Comparison of ENCODE assay signal across 22 mouse cellular contexts in the genomic region with DNA sequence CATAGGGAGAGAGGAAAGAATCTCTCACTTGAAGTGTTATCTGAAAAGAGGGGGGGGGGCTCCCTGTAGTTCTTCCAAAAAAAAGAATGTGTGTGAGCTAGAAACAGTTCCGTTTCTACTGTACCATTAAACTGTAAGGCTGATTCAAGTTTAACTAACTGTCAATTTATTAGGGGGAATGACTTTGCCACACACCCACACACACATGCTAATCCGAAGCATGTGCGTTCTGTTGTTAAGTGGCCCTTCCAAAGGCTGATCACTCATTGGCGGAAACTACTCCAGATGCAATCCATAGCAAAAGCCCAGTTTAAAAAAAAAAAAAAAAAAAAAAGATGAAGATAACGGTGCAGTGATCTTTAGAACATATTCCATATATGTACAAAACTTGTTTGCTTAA. TPM values are rescaled to one million over a fixed set of nuclear protein-coding genes. Genes with fewer than 3 reads are reported as not detected.
DNase-seq lines count a peak whose midpoint lies in the region; ATAC-seq and TF ChIP-seq lines count a peak whose summit lies in the region.
"Had no signal": no experiment of that assay in that cellular context is flagged by ENCODE, and none has a peak within 500 bp of the region (broad histone marks: within the 10 kb centered on the region; RNA-seq: fewer than 3 reads in every experiment).

No protein-coding gene starts in this region.

- ATAC-seq in heart, embryonic 13.5 days (ENCODE audit: extremely low read depth, insufficient number of reproducible peaks, low FRiP score, low TSS enrichment) = no peak
- ATAC-seq in lung, embryonic 14.5 days (ENCODE audit: insufficient read depth) = peak; percentile 75; the same call in 1 of the 2 replicates
- ATAC-seq in embryonic facial prominence, embryonic 12.5 days (ENCODE audit: insufficient number of reproducible peaks, insufficient read depth, low FRiP score, low TSS enrichment) = no peak
- 0 out of 2 replicates have a peak, but pooled peaks have one; percentile 35 for ATAC-seq in limb, embryonic 15.5 days (ENCODE audit: insufficient number of reproducible peaks, low FRiP score, low TSS enrichment, low read depth)
- ATAC-seq: forebrain, postnatal 0 days; intestine, embryonic 16.5 days; midbrain, embryonic 16.5 days had no signal

- 38% methylated on average over 5 of the region's 5 CpGs for WGBS in heart, embryonic 13.5 days
- 47% methylated on average over 5 of the region's 5 CpGs for WGBS in lung, embryonic 14.5 days
- 47% methylated on average over 5 of the region's 5 CpGs for WGBS in embryonic facial prominence, embryonic 12.5 days
- WGBS in limb, embryonic 15.5 days = 38% methylated on average over 5 of the region's 5 CpGs

- no peaks in the 10 kb centered on the region for H3K27me3 ChIP-seq in heart, embryonic 13.5 days (replicated peaks)
- H3K27me3 ChIP-seq in lung, embryonic 14.5 days (ENCODE audit: insufficient read depth, low read length) = no peaks in the 10 kb centered on the region
- no peaks in the 10 kb centered on the region for H3K27me3 ChIP-seq in embryonic facial prominence, embryonic 12.5 days
- no peaks in the 10 kb centered on the region for H3K27me3 ChIP-seq in limb, embryonic 15.5 days
- H3K27me3 ChIP-seq: neural tube, embryonic 13.5 days had no signal

- no peaks in the 10 kb centered on the region for H3K36me3 ChIP-seq in heart, embryonic 13.5 days
- no peaks in the 10 kb centered on the region for H3K36me3 ChIP-seq in lung, embryonic 14.5 days (ENCODE audit: insufficient read depth)
- H3K36me3 ChIP-seq in embryonic facial prominence, embryonic 12.5 days = no peaks in the 10 kb centered on the region
- no peaks in the 10 kb centered on the region for H3K36me3 ChIP-seq in limb, embryonic 15.5 days
- H3K36me3 ChIP-seq: neural tube, embryonic 13.5 days had no signal

- no peak overlapping the region for H3K9ac ChIP-seq in heart, embryonic 13.5 days
- H3K9ac ChIP-seq in lung, embryonic 14.5 days = no peak overlapping the region
- H3K9ac ChIP-seq in embryonic facial prominence, embryonic 12.5 days = no peak overlapping the region
- no peak overlapping the region for H3K9ac ChIP-seq in limb, embryonic 15.5 days
- H3K9ac ChIP-seq: forebrain, postnatal 0 days; neural tube, embryonic 13.5 days had no signal

- peaks cover 34% of the 10 kb centered on the region for H3K4me1 ChIP-seq in heart, embryonic 13.5 days
- H3K4me1 ChIP-seq in lung, embryonic 14.5 days (ENCODE audit: insufficient read depth) = 0 out of 2 replicates have a peak, but pooled peaks cover 3% of the 10 kb centered on the region
- peaks cover 25% of the 10 kb centered on the region for H3K4me1 ChIP-seq in embryonic facial prominence, embryonic 12.5 days
- H3K4me1 ChIP-seq in limb, embryonic 15.5 days = peaks cover 10% of the 10 kb centered on the region
- H3K4me1 ChIP-seq: neural tube, embryonic 13.5 days had no signal

- TF ChIP-seq CTCF in lung, embryonic 14.5 days (IDR thresholded peaks at IDR 0.05; ENCODE audit: low read depth) = no peak

- H3K4me3 ChIP-seq in heart, embryonic 13.5 days = no peak overlapping the region
- H3K4me3 ChIP-seq in lung, embryonic 14.5 days (ENCODE audit: low read depth, low read length) = no peak overlapping the region
- H3K4me3 ChIP-seq in embryonic facial prominence, embryonic 12.5 days = no peak overlapping the region
- H3K4me3 ChIP-seq in limb, embryonic 15.5 days = no peak overlapping the region
- H3K4me3 ChIP-seq: erythroblast, embryonic 14.5 days; left cerebral cortex, adult 2 months; neural tube, embryonic 13.5 days had no signal

- no peak for DNase-seq in heart, adult 9 months (ENCODE audit: low spot score in 2 of 2)
- peak; percentile 52 for DNase-seq in lung, embryonic 14.5 days
- no peak for DNase-seq in lung, adult 18-20 months
- DNase-seq in urinary bladder, adult 18-20 months (ENCODE audit: low spot score in 2 of 2) = no peak
- DNase-seq in natural killer cell, adult 2 months (ENCODE audit: low spot score in 2 of 2) = no peak
- DNase-seq: adrenal gland, postnatal 10 days; B cell, adult 2 months; cerebellum, postnatal 25 days; forebrain, postnatal 0 days; gastrocnemius, postnatal 14 days; right cerebral cortex, postnatal 4 days; thymus, postnatal 14 days had no signal

- no peaks in the 10 kb centered on the region for H3K9me3 ChIP-seq in heart, embryonic 13.5 days
- no peaks in the 10 kb centered on the region for H3K9me3 ChIP-seq in lung, embryonic 14.5 days (ENCODE audit: low read depth, low read length)
- H3K9me3 ChIP-seq in embryonic facial prominence, embryonic 12.5 days = no peaks in the 10 kb centered on the region
- H3K9me3 ChIP-seq in limb, embryonic 15.5 days = no peaks in the 10 kb centered on the region
- H3K9me3 ChIP-seq: neural tube, embryonic 13.5 days had no signal

- H3K4me2 ChIP-seq in heart, embryonic 13.5 days = peak overlapping the region; percentile 45
- H3K4me2 ChIP-seq in lung, embryonic 14.5 days = no peak overlapping the region
- peak overlapping the region; percentile 26 for H3K4me2 ChIP-seq in embryonic facial prominence, embryonic 12.5 days (replicated peaks)
- H3K4me2 ChIP-seq in limb, embryonic 15.5 days = peak overlapping the region; percentile 36; the same call in 1 of the 2 replicates
- H3K4me2 ChIP-seq: liver, embryonic 11.5 days; neural tube, embryonic 13.5 days had no signal

- peak overlapping the region; percentile 56; the same call in 1 of the 2 replicates for H3K27ac ChIP-seq in heart, embryonic 13.5 days (replicated peaks)
- H3K27ac ChIP-seq in lung, embryonic 14.5 days (ENCODE audit: low read depth) = peak overlapping the region; percentile 61
- H3K27ac ChIP-seq in embryonic facial prominence, embryonic 12.5 days = peak overlapping the region; percentile 47
- peak overlapping the region; percentile 88 for H3K27ac ChIP-seq in limb, embryonic 15.5 days
- H3K27ac ChIP-seq: left cerebral cortex, adult 2 months; macrophage; neural tube, embryonic 13.5 days had no signal

RNA-seq across cellular contexts. Expression of a gene that starts 42.1 kb away (rescaled TPM):
- 9.5 and 10.8 TPM in 2 replicates for polyA plus RNA-seq in heart, embryonic 13.5 days (2015; fragmentation: Nextera tagmentation; extraction: Ambion mirVana)
- 23.6 and 24.7 TPM in 2 replicates for polyA plus RNA-seq in lung, embryonic 14.5 days (2014; fragmentation: Nextera tagmentation; extraction: Ambion mirVana)
- 39.0 and 40.6 TPM in 2 replicates for polyA plus RNA-seq in embryonic facial prominence, embryonic 12.5 days (2016; fragmentation: Nextera tagmentation; extraction: Ambion mirVana)
- 29.6 and 29.7 TPM in 2 replicates for polyA plus RNA-seq in limb, embryonic 15.5 days (2015; fragmentation: Nextera tagmentation; extraction: Ambion mirVana)

RNA-seq across cellular contexts. Expression of a gene that starts 47.9 kb away (rescaled TPM):
- polyA plus RNA-seq in heart, embryonic 13.5 days (2015; fragmentation: Nextera tagmentation; extraction: Ambion mirVana) = 6.4 and 8.2 TPM in 2 replicates
- polyA plus RNA-seq in lung, embryonic 14.5 days (2014; fragmentation: Nextera tagmentation; extraction: Ambion mirVana) = 7.7 and 7.8 TPM in 2 replicates
- polyA plus RNA-seq in embryonic facial prominence, embryonic 12.5 days (2016; fragmentation: Nextera tagmentation; extraction: Ambion mirVana) = 180 and 186 TPM in 2 replicates
- 102 and 115 TPM in 2 replicates for polyA plus RNA-seq in limb, embryonic 15.5 days (2015; fragmentation: Nextera tagmentation; extraction: Ambion mirVana)
- polyA plus RNA-seq: erythroblast, embryonic 14.5 days had no signal

Comparison
In these comparisons a context has a peak if more than half of its experiments do, and no peak if none do; other contexts are left out.
1. ATAC-seq: peak in lung, embryonic 14.5 days (single experiment) and limb, embryonic 15.5 days (single experiment); none in heart, embryonic 13.5 days (single experiment) and embryonic facial prominence, embryonic 12.5 days (single experiment).
2. RNA of a gene that starts 47.9 kb away (polyA plus RNA-seq): 180 to 186 TPM in embryonic facial prominence, embryonic 12.5 days and 102 to 115 TPM in limb, embryonic 15.5 days; 6.4 to 8.2 TPM in heart, embryonic 13.5 days and 7.7 to 7.8 TPM in lung, embryonic 14.5 days; every median in the first group is over 10 times any median in the second.
3. Peak in every context shown above with its lines, with median percentiles within 50 percentile points of each other: H3K27ac ChIP-seq.